In the genomic region with DNA sequence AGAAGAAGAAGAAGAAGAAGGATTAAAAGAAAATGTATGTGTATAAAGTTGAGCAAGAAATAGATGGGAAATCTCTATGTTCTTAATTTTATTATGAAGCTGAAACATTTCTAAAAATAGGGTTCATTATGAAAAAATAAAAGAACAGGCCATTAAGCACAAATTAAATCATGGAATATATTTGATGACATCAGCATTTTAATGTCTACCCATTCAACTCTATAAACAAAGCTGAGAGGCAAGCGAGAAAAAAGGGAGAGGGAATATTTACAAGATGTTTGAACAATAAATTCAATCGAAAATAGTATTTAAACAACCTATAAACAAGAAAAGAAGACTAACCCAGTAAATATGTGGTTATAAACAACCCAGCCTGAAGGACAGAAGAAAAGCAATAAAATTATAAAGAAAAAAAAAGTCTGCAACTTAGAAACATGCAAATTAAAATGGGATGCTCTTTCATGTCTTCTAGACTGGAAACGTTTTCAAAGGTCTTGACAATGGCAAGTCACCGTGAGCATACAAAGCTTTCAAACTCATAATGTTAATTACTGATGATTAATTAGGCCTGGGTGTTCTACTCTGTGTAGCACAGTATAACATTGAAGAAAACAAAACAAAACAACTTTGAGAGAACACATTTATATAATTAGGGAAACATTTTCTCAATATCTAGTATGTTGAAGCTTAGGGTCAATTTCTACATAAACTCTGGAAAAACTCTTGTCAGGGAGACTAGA, we compare ENCODE assay signal across 1 mouse cellular context.
A peak's percentile ranks its signal among the peaks of the same experiment; 100 is the strongest.
TF ChIP-seq lines count a peak whose summit lies in the region.

No protein-coding gene starts in this region.

TF ChIP-seq in CH12.LX, 34 proteins besides CTCF, POLR2A, EP300 and RAD21 (continued from another document):
- peak; percentile 16; the same call in 1 of the 2 replicates for TF ChIP-seq JUN (IDR thresholded peaks at IDR 0.05; ENCODE audit: insufficient read depth, low read depth, low read length)
- TF ChIP-seq MAFK (IDR thresholded peaks at IDR 0.05; ENCODE audit: insufficient replicate concordance, low read length) = peak; percentile 99
- TF ChIP-seq MYC (IDR thresholded peaks at IDR 0.05; ENCODE audit: low read depth, low read length) = peak; percentile 17; the same call in 1 of the 2 replicates
- TF ChIP-seq CHD1 (IDR thresholded peaks at IDR 0.05; ENCODE audit: low read depth, low read length) = peak; percentile 87
TF ChIP-seq in CH12.LX: peak in this region for 9.
